Mouse (Mus musculus) CH12.LX (cell line): ENCODE data around the gene Dab1.

Source experiments
- CTCF ChIP-seq, 2 experiments: IDR thresholded peaks in 1 of 2; conservative IDR thresholded peaks in 1 of 2; 2 replicates each; pipeline ENCODE4 v1.5.1; 2011 to 2012; ENCODE audit warnings: low read depth in 2 of 2, low read length in 2 of 2, improper control_type of control experiment in 1 of 2, inconsistent platforms in 1 of 2, mild to moderate bottlenecking in 1 of 2, moderate library complexity in 1 of 2
- E2F4 ChIP-seq: IDR thresholded peaks from 2 replicates; pipeline ENCODE4 v1.6.1; 2011; ENCODE audit warnings: low read depth, low read length, improper control_type of control experiment; ENCODE audit not compliant: insufficient replicate concordance
- EP300 ChIP-seq: IDR thresholded peaks from 2 replicates; pipeline ENCODE4 v1.6.1; 2011; ENCODE audit warnings: low read length, improper control_type of control experiment
- RCOR1 ChIP-seq: conservative IDR thresholded peaks from 2 replicates; pipeline ENCODE4 v1.6.1; 2012; ENCODE audit warnings: low read depth, mild to moderate bottlenecking, inconsistent platforms, low read length, improper control_type of control experiment

DNA sequence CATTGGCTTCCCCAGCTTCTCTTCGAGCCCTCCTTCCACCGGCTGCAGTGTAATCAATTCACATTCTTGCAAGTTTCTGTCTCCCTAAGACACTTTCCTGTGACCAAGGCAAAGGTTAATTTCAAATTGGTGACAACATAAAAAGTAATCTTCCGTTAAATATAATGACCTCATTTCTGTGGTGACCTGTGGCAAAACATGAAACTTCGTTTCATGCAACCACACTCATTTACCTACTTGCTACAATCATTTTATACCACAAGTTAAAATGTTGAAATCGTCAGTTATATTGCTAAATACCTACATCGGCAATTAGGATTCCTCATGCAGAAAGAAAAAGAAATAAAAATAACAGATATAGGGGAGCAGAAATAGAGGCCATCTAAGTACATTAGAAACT, 1048.9 kb downstream of the Dab1 start:
- TF ChIP-seq EP300 (no peak), CTCF (conservative IDR thresholded peaks at IDR 0.05 in 1 of 2, IDR thresholded peaks at IDR 0.05 in 1 of 2; ENCODE audit: low read depth in 2 of 2, low read length in 2 of 2) (no peak), RCOR1 (no peak), E2F4 (no peak)
